Mouse (Mus musculus) lung, postnatal 0 days (tissue): ENCODE results near the gene Gm609.

ENCODE experiments used
- CTCF ChIP-seq: IDR thresholded peaks from 2 replicates; pipeline ENCODE4 v1.5.1; 2016; ENCODE audit warnings: antibody characterized with exemption, mild to moderate bottlenecking
- EP300 ChIP-seq: IDR thresholded peaks from 2 replicates; pipeline ENCODE4 v1.6.1; 2016; ENCODE audit warnings: antibody characterized with exemption, mild to moderate bottlenecking, control low read depth

- TF ChIP-seq CTCF = no peak
- no peak for TF ChIP-seq EP300
Observed at GRCm38 (mm10) chr16:45376812-45377211, 116.0 kb downstream of the Gm609 start.
